Mouse (Mus musculus) adrenal gland, postnatal 4 days (tissue): ENCODE data around the gene B4galnt4. TPM values are rescaled to one million over a fixed set of nuclear protein-coding genes. Genes with fewer than 3 reads are reported as not detected.
A peak's percentile ranks its signal among the peaks of the same experiment; 100 is the strongest.

Experiments used
- DNase-seq, 2 experiments: peaks; one replicate each; pipeline ENCODE4 v3.0.0; 2021 to 2022; ENCODE audit warnings: low spot score in 2 of 2, mixed read lengths in 2 of 2
- total RNA-seq, 2 experiments: library from RNA; stranded (reverse); gene quantifications; 2 replicates each; pipeline ENCODE4 v1.2.3; 2021

The B4galnt4 gene
- total RNA-seq, 2 experiments from 2014 or later: 7.0 to 11.3 TPM

DNA sequence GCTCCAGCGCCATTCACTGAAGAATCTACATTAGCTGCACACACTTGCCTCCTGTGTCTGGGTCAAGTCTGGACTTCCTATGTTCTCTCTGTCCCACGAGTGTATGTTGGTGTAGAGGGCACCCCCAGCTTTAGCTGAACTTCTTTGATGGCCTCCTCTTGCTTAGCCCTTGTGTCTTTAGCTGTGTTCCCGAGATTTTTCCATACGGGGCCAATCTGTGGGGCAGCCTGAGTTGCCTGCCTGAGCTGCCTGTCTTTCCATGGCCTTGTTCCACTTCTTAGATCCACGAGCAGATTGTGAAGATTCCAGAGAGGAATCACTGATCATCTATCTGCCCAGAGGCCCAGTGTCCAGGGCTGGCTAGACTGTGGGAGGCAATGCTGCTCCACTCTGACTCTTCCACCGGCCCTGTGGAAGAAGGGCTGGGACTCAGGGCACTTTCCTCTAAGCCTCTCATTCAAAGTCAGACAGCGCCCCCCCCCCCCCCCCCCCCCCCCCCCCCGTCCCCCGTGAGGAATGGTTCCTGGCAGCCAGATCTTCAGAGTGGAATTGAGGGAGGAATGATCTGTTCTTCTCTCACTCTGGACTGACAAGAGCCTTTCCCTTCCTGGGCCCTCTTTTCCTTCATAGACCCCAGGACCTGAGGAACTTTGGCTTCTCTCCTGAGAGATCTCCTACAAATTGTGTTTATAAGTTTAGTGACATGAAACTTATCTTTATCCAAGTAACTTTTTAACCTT is 19.9 kb upstream of the B4galnt4 start:
- no peak for DNase-seq

DNA sequence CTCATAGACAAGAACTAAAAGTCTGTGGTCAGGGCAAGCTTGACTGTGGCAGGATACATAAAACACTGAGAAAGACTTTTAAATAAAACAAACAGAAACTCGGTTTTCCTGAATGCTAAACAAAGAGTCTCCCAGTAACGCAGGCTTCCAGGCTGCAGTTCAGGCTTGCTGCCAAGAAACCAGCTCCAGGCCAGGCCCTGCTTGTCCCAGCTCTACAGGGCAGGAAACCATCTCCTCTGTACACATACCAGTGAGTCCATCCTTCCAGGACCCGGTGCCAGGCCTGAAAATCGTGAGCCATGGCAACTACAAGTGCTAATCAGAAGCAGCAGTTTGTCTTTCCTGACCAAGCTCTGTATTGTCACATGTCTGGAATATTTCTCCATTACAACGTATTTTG is 19.2 kb upstream of the B4galnt4 start:
- DNase-seq: peak in 1 of 2 experiments; percentile 36

GRCm38 (mm10) chr7:141042539-141042938 is 18.4 kb upstream of the B4galnt4 start:
- DNase-seq: no peak

DNA sequence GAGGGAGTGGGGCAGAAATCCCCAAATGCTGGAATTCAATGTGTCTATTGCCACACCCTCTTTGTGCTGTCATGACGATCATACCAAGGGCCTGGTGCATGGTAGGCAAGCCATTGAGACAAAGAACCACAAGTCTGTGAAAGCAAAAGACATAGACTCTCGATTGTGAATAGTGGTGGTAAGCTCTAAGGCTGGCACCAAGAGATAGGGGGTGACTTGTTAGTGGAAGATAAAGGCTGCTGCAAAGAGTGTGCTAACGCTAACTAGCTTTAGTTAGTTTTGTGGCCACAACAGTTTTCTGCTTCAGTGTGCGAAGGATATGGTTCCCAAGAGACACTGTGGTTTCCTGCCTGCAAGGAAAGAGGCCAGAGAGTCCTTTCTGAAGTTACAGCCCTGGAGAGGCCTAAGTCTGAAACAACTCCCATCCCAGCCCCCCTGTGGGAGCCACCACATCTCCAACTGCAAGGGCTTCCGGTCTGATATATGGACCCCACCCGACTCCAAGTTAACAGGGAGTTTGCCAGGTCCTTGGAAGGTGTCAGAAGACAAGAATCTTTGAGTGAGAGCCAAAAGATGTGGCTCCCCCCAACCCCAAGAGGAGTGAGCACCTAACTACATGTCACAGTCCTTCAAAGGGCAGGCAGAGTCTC is 13.8 kb upstream of the B4galnt4 start:
- DNase-seq: no peak

- peak in 1 of 2 experiments; percentile 29 for DNase-seq
These were observed 13.2 kb upstream of the B4galnt4 start for GRCm38 (mm10) chr7:141047581-141048225.

DNA sequence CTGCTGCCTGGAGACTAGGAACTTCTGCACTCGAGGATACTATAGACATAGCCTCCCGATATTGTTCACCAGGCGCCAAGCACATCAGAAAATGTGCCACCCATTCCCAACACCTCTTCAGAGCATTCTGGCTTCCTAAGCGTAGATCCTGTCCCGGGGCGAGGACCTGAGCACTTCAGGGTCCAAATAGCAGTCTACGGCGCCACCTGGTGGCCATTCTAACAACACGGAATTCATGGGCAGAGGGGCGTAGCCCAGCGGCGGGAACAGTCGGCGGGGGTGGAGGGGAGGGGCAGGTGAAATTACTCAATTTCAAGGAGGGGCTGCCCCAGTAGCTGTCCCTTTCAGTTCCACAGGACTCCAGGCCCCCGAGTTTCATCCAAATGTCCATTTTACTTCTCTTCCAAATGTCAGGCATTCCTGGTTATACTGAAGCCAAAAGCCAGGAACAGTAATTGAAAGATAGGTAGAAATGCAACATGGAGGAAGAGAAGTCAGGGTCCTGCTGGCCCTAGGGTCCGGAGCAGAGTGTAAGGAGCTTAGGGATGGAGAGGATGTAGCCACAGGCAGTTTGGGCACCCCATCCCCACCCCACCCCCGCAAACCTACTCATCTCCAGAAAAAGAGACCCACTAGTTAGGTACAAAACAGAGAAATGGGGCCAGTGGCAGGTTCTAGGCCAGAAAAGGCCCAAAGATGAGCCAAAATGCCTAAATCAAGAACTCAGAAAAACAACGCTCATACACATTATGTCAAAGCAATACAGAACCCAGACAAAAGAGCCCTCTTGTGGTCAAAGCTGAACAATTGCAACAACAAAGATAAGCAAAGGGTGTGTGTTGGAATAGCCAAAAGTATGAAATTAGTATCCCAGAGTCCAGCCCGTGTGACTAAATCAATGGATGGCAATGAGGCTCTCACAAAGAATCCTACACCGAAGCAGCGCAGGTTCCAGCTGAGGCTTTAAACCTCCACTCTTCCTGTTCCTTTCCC is 12.4 kb upstream of the B4galnt4 start:
- peak; percentile 82 to 84 for DNase-seq

- no peak for DNase-seq
These were observed 11.6 kb upstream of the B4galnt4 start for GRCm38 (mm10) chr7:141049326-141049725.

GRCm38 (mm10) chr7:141051060-141051685 is 9.7 kb upstream of the B4galnt4 start:
- no peak for DNase-seq

DNA sequence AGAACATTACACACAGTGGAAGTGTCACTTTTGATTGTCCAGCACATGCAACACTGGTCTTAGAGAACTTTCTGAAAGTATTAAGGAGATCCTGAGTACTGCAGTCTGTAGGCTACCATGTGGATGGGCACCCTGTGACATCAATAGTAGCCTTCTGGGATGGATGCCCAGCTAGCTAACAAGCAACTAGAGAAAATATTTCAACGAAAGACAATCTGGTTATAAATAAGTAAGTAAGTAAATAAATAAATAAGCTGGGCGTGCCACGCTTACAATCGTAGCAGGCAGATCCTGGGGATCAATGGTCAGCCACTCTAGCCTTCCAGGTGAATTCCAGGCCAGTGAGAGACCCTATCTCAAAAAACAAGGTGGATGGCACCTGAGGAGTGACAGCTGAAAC is 8.9 kb upstream of the B4galnt4 start:
- DNase-seq: no peak

- no peak for DNase-seq
These were observed 8.5 kb upstream of the B4galnt4 start for GRCm38 (mm10) chr7:141052421-141052820.

GRCm38 (mm10) chr7:141055785-141056184 is 5.1 kb upstream of the B4galnt4 start:
- DNase-seq: no peak

DNA sequence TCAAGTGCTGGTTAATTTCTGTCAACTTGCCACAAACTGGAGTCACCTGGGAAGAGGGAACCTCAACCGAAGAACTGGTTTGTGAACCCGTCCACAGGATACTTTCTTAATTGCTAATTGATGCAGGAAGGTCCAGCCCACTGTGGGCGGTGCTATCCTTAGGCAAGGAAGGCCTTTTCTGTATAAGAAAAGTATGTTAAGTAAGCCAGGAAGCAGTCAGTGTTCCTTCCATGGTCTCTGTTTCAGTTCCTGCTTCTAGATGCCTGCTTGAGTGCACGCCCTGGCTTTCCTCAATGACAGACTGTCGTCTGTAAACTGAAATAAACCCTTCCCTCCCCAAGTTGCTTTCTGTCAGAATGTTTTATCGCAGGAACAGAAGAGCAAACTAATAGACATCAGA is 3.9 kb upstream of the B4galnt4 start:
- DNase-seq: no peak

DNA sequence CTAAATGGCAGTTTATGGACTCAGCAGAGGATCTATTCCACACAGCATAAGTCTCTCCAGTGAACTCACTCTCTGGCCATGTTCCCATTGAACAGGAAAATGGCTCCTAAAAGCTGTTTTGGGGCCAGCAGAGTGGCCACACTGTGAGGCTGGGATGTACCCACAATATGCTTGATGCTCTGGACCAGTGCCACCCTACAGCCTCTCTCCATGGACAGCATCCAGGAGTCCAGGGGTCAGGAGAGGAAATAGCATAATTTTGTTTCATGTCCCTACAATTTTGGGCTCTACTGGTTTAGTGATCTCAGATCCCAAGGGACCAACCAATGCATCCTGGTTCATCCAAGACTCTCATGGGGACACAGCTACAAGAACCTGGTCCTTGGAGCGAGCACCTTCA is 3.4 kb upstream of the B4galnt4 start:
- no peak for DNase-seq

- DNase-seq: no peak
These were observed 2.1 kb upstream of the B4galnt4 start for GRCm38 (mm10) chr7:141058601-141059341.

GRCm38 (mm10) chr7:141059929-141060328 is 975 bp upstream of the B4galnt4 start:
- no peak for DNase-seq

DNA sequence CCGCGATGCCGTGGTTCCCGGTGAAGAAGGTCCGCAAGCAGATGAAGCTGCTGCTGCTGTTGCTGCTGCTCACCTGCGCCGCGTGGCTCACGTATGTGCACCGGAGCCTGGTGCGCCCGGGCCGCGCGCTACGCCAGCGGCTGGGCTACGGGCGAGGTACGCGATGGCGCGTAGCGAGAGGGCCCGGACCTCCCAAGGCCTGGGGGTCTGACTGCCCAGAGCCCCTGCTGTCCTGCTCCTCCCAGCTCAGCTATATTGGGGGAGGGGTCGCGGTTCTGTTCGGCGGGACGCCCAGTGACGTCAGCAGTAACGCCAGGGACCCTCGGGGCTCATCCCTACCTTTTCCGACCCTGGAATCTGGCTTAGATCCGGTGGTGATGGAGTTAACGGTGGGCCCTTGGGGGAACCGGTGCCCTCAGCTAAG is 377 bp downstream of the B4galnt4 start:
- no peak for DNase-seq

GRCm38 (mm10) chr7:141062525-141062924 is 1.6 kb downstream of the B4galnt4 start:
- no peak for DNase-seq

DNA sequence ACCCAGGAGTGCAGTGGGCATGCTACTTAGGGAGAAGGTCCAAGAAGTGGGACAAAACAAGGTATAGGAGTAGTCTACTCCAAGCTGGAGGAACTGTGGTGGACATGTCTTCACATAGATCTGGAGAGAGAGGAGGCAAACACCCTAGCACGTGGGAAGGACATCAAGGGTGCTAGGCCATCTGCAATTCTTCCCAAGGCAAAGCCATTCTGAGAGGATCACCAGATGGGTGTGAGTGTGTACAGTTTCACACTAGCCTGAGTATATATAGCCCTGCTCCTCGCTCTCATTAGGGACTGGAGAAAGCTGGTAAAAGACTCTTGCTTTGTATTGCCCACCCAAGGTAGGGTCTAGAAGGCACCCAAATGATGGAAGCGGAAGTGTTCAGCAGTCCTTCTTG is 2.4 kb downstream of the B4galnt4 start:
- no peak for DNase-seq

- no peak for DNase-seq
These were observed 3.3 kb downstream of the B4galnt4 start for GRCm38 (mm10) chr7:141064175-141064574.

DNA sequence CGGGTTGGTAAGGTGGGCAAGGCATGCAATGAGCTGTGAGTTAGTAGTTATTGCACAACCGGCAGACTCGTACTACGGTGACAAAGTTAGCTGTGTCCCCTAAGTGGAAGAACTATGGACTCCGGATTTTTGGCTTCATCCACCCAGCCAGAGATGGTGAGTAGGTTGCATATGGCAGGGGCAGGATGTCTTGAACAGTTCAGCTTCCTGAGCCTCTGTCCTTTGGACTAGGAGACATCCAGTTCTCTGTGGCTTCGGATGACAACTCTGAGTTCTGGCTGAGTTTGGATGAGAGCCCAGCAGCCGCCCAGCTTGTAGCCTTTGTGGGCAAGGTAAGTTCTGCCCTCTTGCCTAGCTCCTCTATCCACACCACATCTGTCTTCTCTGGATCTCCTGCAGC is 3.7 kb downstream of the B4galnt4 start:
- no peak for DNase-seq
